Mouse (Mus musculus) forebrain, embryonic 14.5 days (tissue): ENCODE measurements at regions not wholly inside any gene's neighbourhood (a gene's known extent, or its start where the extent isn't known, plus 50 kb on each side); places are given as distances from the start of the nearest gene placed in this dataset.

Experiments used
- ATAC-seq: fragments of 200-750 bp; cut with Nextera tagmentation; 2 replicates; pipeline ENCODE4 v1.8.0; 2017; ENCODE audit warnings: mild to moderate bottlenecking, moderate library complexity
- DNase-seq: peaks from one replicate; pipeline ENCODE4 v3.0.0-alpha.2; 2015; ENCODE audit warnings: low spot score
- H3K27ac ChIP-seq: fragments of 300-500 bp; sonication (generic); 2 replicates; pipeline ENCODE4 v1.5.1; 2014; ENCODE audit warnings: low read depth, mild to moderate bottlenecking, control low read depth, low read length, moderate library complexity
- H3K27me3 ChIP-seq: fragments of 300-500 bp; sonication (generic); replicated peaks from 2 replicates; pipeline ENCODE4 v1.6.1; 2014; ENCODE audit warnings: low read length, control low read depth, mixed read lengths; ENCODE audit not compliant: control insufficient read depth, insufficient read depth
- H3K36me3 ChIP-seq: fragments of 300-500 bp; sonication (generic); 2 replicates; pipeline ENCODE4 v1.6.1; 2014; ENCODE audit warnings: low read length, control low read depth; ENCODE audit not compliant: control insufficient read depth, insufficient read depth
- H3K4me1 ChIP-seq: fragments of 300-500 bp; sonication (generic); 2 replicates; pipeline ENCODE4 v1.6.1; 2014; ENCODE audit warnings: antibody characterized with exemption, low read length, control low read depth; ENCODE audit not compliant: control insufficient read depth, insufficient read depth
- H3K4me2 ChIP-seq: fragments of 300-500 bp; sonication (generic); 2 replicates; pipeline ENCODE4 v1.6.1; 2014; ENCODE audit warnings: mild to moderate bottlenecking, control low read depth, low read length
- H3K4me3 ChIP-seq: fragments of 300-500 bp; sonication (generic); 2 replicates; pipeline ENCODE4 v1.5.1; 2014; ENCODE audit warnings: low read depth, low read length, control low read depth
- H3K9ac ChIP-seq: fragments of 300-500 bp; sonication (generic); 2 replicates; pipeline ENCODE4 v1.6.1; 2014; ENCODE audit warnings: mild to moderate bottlenecking, low read length, control low read depth, moderate library complexity
- H3K9me3 ChIP-seq: fragments of 300-500 bp; sonication (generic); replicated peaks from 2 replicates; pipeline ENCODE4 v1.6.1; 2016; ENCODE audit warnings: low read length, control low read depth, mixed read lengths; ENCODE audit not compliant: control insufficient read depth
- WGBS: fragments of 180-500 bp; shearing (Covaris S2); extraction: QIAGEN DNeasy Blood & Tissue Kit; methylation state at CpG from one replicate; pipeline ENCODE4 v1.1.7; 2014; 5-methylcytosine and 5-hydroxymethylcytosine counted together

DNA sequence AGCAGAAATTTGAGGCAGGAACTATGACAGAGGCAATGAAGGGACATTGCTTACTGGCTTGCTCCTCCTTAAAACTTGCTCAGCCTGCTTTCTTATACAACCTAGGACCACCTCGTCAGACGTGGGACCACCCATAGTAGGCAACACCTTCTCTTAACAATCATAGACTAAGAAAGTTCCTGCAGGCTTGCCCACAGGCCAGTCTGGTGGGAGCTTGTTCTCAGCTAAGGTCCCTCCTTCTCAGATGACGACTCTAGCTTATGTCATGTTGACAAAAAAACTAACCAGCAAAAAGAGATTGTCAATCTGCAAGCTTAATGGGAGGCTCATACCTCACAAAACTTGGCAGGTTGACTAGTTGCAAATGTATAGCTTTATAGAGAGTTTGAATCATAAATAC, 56.5 kb upstream of the Lsm6 start:
- no peaks in the 10 kb centered on the region for H3K36me3 ChIP-seq
- H3K4me1 ChIP-seq = no peaks in the 10 kb centered on the region
- no peak overlapping the region for H3K27ac ChIP-seq
- H3K4me3 ChIP-seq = no peak overlapping the region
- 82% methylated on average over 3 of the region's 3 CpGs for WGBS
- H3K9me3 ChIP-seq = no peaks in the 10 kb centered on the region
- DNase-seq (no peak), ATAC-seq (no peak)
- no peak overlapping the region for H3K9ac ChIP-seq
- no peak overlapping the region for H3K4me2 ChIP-seq
- H3K27me3 ChIP-seq = no peaks in the 10 kb centered on the region

DNA sequence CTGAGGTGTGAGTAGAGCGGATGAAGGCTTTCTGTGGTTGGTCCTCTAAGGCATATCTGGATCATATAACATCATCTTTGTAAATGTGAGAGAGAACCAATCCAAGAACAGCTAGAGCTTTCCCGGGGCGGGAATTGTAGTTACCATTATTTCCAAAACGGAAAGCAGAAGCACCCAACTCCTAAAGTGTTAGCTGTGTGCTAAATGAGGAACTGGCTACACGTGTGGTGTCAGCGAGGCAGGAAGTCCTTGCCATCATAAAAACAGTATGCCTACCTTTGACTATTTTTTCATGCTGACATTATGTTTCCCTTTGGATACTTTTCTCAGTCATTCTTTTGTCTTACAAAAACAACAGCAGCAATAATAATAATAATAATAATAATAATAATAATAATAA, 68.8 kb upstream of the Lsm6 start:
- no peaks in the 10 kb centered on the region for H3K36me3 ChIP-seq
- H3K4me1 ChIP-seq = no peaks in the 10 kb centered on the region
- no peak overlapping the region for H3K9ac ChIP-seq
- no peak overlapping the region for H3K4me3 ChIP-seq
- H3K27ac ChIP-seq = no peak overlapping the region
- H3K9me3 ChIP-seq = no peaks in the 10 kb centered on the region
- no peak for ATAC-seq
- 89% methylated on average over 6 of the region's 6 CpGs for WGBS
- H3K4me2 ChIP-seq = no peak overlapping the region
- H3K27me3 ChIP-seq = no peaks in the 10 kb centered on the region
- DNase-seq = no peak

DNA sequence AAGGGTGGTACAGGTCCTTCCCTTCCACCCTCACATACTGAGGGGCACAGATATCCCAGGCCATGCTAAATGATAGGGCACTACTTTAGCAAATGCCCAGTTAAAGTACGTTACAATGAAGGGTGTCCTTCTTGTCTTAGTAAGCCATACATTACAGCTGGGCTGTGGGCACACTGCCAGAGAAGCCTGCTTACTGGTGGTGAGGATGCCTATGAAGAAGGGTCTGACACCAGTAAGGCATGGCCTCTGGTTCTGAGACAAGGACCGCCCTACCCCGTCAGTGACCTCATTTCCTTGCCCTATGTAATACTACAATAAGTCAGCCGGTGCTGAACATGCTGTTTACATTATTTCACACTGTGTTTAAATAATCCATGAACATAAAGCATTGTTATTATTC, 69.6 kb upstream of the Lsm6 start:
- ATAC-seq = no peak
- Histone ChIP-seq H3K4me3 (no peak overlapping the region), H3K4me2 (no peak overlapping the region), H3K36me3 (no peaks in the 10 kb centered on the region), H3K27ac (no peak overlapping the region), H3K27me3 (no peaks in the 10 kb centered on the region), H3K4me1 (no peaks in the 10 kb centered on the region), H3K9ac (no peak overlapping the region), H3K9me3 (no peaks in the 10 kb centered on the region)
- DNase-seq = no peak
- WGBS = 78% methylated on average over 4 of the region's 4 CpGs

DNA sequence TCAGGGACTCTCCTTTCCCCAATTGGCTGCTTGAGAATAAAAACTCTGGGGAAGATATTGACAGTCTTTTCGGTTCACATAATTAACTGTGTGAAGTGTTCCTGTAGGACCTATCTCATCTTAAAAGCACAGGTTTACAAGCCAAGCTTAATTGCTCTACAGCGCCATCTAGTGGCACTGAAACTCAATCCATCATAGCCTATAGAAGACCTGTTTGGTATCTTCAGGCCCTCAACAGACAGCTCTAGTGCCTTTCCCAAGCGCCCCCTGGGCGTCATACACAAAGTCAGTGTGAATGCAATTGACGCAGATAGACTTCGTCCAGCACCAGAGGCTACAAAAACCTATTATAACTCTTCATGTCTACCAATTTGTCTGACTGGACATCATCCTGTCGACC, 78.9 kb upstream of the Lsm6 start:
- no peak overlapping the region for H3K4me3 ChIP-seq
- 35% methylated on average over 7 of the region's 7 CpGs for WGBS
- no peak for ATAC-seq
- no peak overlapping the region for H3K4me2 ChIP-seq
- H3K27me3 ChIP-seq = no peaks in the 10 kb centered on the region
- H3K4me1 ChIP-seq = no peaks in the 10 kb centered on the region
- no peak overlapping the region for H3K27ac ChIP-seq
- no peaks in the 10 kb centered on the region for H3K36me3 ChIP-seq
- no peaks in the 10 kb centered on the region for H3K9me3 ChIP-seq
- H3K9ac ChIP-seq = no peak overlapping the region
- DNase-seq = peak; percentile 84

DNA sequence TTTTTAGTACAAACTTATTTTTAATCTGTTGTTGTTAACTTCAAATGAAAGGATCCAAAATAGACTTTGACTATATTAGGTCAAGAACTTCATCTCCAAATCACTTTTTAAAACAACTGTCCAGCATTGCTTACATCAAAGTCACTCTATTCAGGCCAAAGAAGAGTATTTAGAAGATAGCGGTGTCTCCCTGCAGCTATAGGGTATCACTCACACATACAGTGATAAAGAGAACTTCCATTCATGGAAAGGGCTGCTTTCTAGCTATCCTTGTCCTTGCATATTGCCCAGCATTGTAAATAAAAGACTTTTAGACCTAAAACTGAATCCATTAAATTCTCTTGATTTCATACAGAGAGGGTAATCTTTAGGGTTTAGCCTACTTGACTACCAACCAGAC, 82.1 kb upstream of the Lsm6 start:
- ATAC-seq = no peak
- WGBS = 95% methylated on average over 1 of the region's 1 CpGs
- no peak overlapping the region for H3K4me3 ChIP-seq
- no peaks in the 10 kb centered on the region for H3K36me3 ChIP-seq
- no peaks in the 10 kb centered on the region for H3K27me3 ChIP-seq
- no peak overlapping the region for H3K9ac ChIP-seq
- DNase-seq = no peak
- H3K4me2 ChIP-seq = no peak overlapping the region
- H3K4me1 ChIP-seq = no peaks in the 10 kb centered on the region
- no peaks in the 10 kb centered on the region for H3K9me3 ChIP-seq
- H3K27ac ChIP-seq = no peak overlapping the region

DNA sequence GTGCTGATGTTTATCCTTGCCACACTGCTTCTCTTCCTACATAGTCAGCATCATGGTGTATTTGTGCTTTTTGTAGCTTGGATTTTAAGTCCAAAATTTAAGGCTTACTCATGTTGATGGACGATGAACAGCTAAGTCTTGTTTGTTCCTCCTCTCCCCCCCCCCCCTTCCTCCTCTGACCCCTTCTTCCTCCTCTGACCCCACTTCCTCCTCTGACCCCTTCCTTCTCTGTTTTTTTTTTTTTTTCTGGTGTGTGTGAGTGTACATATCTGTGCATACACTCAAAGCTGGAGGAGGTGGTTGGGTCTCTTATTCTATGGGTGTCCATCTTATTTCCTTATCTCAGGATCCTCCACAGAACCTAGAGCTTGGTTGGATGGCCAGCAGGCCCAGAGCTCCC, 87.0 kb upstream of the Lsm6 start:
- H3K4me1 ChIP-seq = no peaks in the 10 kb centered on the region
- no peaks in the 10 kb centered on the region for H3K36me3 ChIP-seq
- no peak overlapping the region for H3K9ac ChIP-seq
- ATAC-seq (no peak), DNase-seq (no peak)
- H3K27me3 ChIP-seq = no peaks in the 10 kb centered on the region
- no peak overlapping the region for H3K4me2 ChIP-seq
- H3K4me3 ChIP-seq = no peak overlapping the region
- H3K27ac ChIP-seq = no peak overlapping the region
- H3K9me3 ChIP-seq = no peaks in the 10 kb centered on the region
- 74% methylated on average over 1 of the region's 1 CpGs for WGBS

DNA sequence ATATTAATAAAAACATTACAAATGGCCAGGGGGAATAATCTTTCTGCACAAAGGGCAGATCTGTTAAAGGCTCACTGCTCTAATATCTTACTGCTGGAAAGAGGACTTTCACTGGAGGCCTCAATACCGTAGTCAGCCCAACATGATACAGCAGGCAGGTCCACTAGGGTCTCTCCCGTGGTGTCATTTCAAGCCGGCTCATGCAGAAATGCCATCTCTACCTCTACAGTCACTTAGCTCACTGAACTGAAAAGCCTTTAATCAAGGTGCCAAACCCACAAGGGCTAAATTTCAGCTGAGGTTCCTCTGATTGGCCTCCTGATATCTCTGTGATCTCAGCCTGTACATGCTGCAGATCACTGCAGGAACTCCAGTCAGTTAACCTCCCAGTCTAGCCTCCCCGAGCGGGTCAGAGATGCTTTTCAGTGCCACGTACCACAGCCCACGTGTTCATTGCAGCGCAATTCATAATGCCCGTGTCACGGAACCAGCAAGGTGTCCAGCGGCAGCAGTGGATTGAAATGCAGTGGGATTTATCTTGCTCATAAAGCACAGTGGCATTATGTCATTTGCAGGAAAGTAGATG, 90.4 kb upstream of the Lsm6 start:
- DNase-seq (no peak), ATAC-seq (no peak)
- no peaks in the 10 kb centered on the region for H3K4me1 ChIP-seq
- no peaks in the 10 kb centered on the region for H3K9me3 ChIP-seq
- WGBS = 92% methylated on average over 11 of the region's 11 CpGs
- H3K27ac ChIP-seq = no peak overlapping the region
- no peak overlapping the region for H3K4me2 ChIP-seq
- H3K36me3 ChIP-seq = no peaks in the 10 kb centered on the region
- no peak overlapping the region for H3K4me3 ChIP-seq
- no peak overlapping the region for H3K9ac ChIP-seq
- no peaks in the 10 kb centered on the region for H3K27me3 ChIP-seq

DNA sequence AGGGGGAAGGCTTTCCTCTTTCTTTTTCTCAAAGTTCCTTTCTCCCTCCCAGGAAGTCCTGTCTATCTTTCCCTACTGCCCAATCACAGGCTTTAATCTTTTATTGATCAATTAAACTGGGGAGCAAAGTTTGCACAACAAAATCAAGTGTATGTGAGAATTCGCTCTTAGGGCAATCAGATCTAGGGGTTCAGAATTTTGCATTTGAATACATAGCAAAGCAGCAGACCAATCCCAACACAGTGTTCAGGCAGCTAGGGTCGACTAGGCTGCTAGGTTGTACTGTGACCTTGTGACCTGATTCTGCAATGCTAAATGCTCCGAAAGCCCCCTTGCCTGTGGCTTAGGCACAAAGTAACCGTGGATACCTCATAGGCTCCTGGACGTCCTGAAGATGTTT, 91.5 kb upstream of the Lsm6 start:
- Histone ChIP-seq H3K9me3 (no peaks in the 10 kb centered on the region; the same call in 1 of the 2 replicates), H3K4me1 (no peaks in the 10 kb centered on the region), H3K4me3 (no peak overlapping the region), H3K4me2 (no peak overlapping the region), H3K27me3 (no peaks in the 10 kb centered on the region), H3K9ac (no peak overlapping the region), H3K27ac (no peak overlapping the region), H3K36me3 (no peaks in the 10 kb centered on the region)
- ATAC-seq = no peak
- DNase-seq = no peak
- 49% methylated on average over 5 of the region's 5 CpGs for WGBS

DNA sequence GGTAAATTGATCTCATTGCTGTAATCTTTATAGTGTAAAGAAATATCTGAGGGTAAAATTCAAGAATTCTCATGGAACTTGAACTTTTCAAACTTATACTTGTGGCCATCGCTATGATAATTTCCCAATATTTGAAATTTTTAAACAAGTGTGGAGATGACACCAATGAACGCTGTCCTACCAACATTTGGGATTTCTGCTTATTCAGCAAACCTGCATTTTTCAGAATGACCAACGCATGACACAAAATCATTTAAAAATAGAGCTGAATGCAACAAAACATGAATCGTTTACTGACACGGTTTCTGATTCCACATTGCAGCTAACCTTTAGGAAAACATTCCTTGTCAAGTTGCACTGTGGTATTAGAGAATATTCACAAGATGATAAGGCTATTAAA, 92.9 kb upstream of the Lsm6 start:
- Histone ChIP-seq H3K27me3 (no peaks in the 10 kb centered on the region), H3K36me3 (no peaks in the 10 kb centered on the region), H3K27ac (no peak overlapping the region), H3K4me2 (no peak overlapping the region), H3K4me1 (no peaks in the 10 kb centered on the region), H3K9me3 (no peaks in the 10 kb centered on the region; the same call in 1 of the 2 replicates), H3K9ac (no peak overlapping the region), H3K4me3 (no peak overlapping the region)
- ATAC-seq (no peak), DNase-seq (no peak)
- 93% methylated on average over 5 of the region's 5 CpGs for WGBS
